Mouse (Mus musculus): ENCODE results near the gene Ube2e1. TPM values are rescaled to one million over a fixed set of nuclear protein-coding genes. Genes with fewer than 3 reads are reported as not detected.

The Ube2e1 gene
- total RNA-seq, 1 experiment, result 17.0 TPM

- H3K4me1 ChIP-seq (ENCODE audit: control insufficient read depth in 2 of 2, insufficient read depth in 2 of 2, low read length in 2 of 2, poor library complexity in 1 of 2), result no peaks in the 10 kb centered on the region
- H3K9ac ChIP-seq (ENCODE audit: insufficient read depth, low read depth, low read length, poor library complexity, severe bottlenecking), result no peak overlapping the region
- no peak overlapping the region for H3K4me3 ChIP-seq (ENCODE audit: insufficient read depth in 1 of 2, low read depth in 1 of 2, low read length in 2 of 2, poor library complexity in 1 of 2, severe bottlenecking in 1 of 2)
- in situ Hi-C loops (cut with MboI; ENCODE audit: low sequenced_read_pairs in 2 of 2, unreplicated experiment in 2 of 2), result no loop called here
- no peaks in the 10 kb centered on the region for H3K9me3 ChIP-seq (ENCODE audit: control insufficient read depth, insufficient read depth, low read depth, low read length)
- DNase-seq (ENCODE audit: low read depth, low spot score), result no peak
- H3K27ac ChIP-seq (ENCODE audit: insufficient read depth, low read depth, low read length, poor library complexity, severe bottlenecking), result no peak overlapping the region
- TF ChIP-seq ZC3H11A (IDR thresholded peaks at IDR 0.05; ENCODE audit: borderline replicate concordance, low read depth, low read length), result no peak
- TF ChIP-seq HCFC1 (IDR thresholded peaks at IDR 0.05; ENCODE audit: borderline replicate concordance, insufficient read depth, low read length), result no peak
- H3K36me3 ChIP-seq (ENCODE audit: control insufficient read depth, insufficient read depth, low read length, poor library complexity, severe bottlenecking), result no peaks in the 10 kb centered on the region
Observed at GRCm38 (mm10) chr14:18364321-18364720, 32.7 kb upstream of the Ube2e1 start.

GRCm38 (mm10) chr14:18356442-18356841, 24.8 kb upstream of the Ube2e1 start:
- no peak overlapping the region for H3K27ac ChIP-seq (ENCODE audit: insufficient read depth, low read depth, low read length, poor library complexity, severe bottlenecking)
- DNase-seq (ENCODE audit: low read depth, low spot score), result no peak
- H3K4me3 ChIP-seq (ENCODE audit: insufficient read depth in 1 of 2, low read depth in 1 of 2, low read length in 2 of 2, poor library complexity in 1 of 2, severe bottlenecking in 1 of 2), result no peak overlapping the region
- H3K4me1 ChIP-seq (ENCODE audit: control insufficient read depth in 2 of 2, insufficient read depth in 2 of 2, low read length in 2 of 2, poor library complexity in 1 of 2), result no peaks in the 10 kb centered on the region
- H3K9me3 ChIP-seq (ENCODE audit: control insufficient read depth, insufficient read depth, low read depth, low read length), result no peaks in the 10 kb centered on the region
- no peak overlapping the region for H3K9ac ChIP-seq (ENCODE audit: insufficient read depth, low read depth, low read length, poor library complexity, severe bottlenecking)
- in situ Hi-C loops (cut with MboI; ENCODE audit: low sequenced_read_pairs in 2 of 2, unreplicated experiment in 2 of 2), result no loop called here
- TF ChIP-seq CHD2 (IDR thresholded peaks at IDR 0.05; ENCODE audit: low read depth, low read length), result no peak
- TF ChIP-seq ZNF384 (IDR thresholded peaks at IDR 0.05; ENCODE audit: low read depth, low read length), result no peak
- no peak for TF ChIP-seq ZC3H11A (IDR thresholded peaks at IDR 0.05; ENCODE audit: borderline replicate concordance, low read depth, low read length)
- TF ChIP-seq MAFK (IDR thresholded peaks at IDR 0.05; ENCODE audit: insufficient read depth, low read depth, low read length), result no peak
- TF ChIP-seq HCFC1 (IDR thresholded peaks at IDR 0.05; ENCODE audit: borderline replicate concordance, insufficient read depth, low read length), result no peak
- H3K36me3 ChIP-seq (ENCODE audit: control insufficient read depth, insufficient read depth, low read length, poor library complexity, severe bottlenecking), result no peaks in the 10 kb centered on the region

- Histone ChIP-seq H3K27ac (ENCODE audit: insufficient read depth, low read depth, low read length, poor library complexity, severe bottlenecking) (no peak overlapping the region), H3K4me3 (ENCODE audit: insufficient read depth in 1 of 2, low read depth in 1 of 2, low read length in 2 of 2, poor library complexity in 1 of 2, severe bottlenecking in 1 of 2) (no peak overlapping the region), H3K4me1 (ENCODE audit: control insufficient read depth in 2 of 2, insufficient read depth in 2 of 2, low read length in 2 of 2, poor library complexity in 1 of 2) (0 out of 4 replicates have a peak, but pooled peaks cover 0 to 3% of the 10 kb centered on the region in 2 experiments), H3K36me3 (ENCODE audit: control insufficient read depth, insufficient read depth, low read length, poor library complexity, severe bottlenecking) (no peaks in the 10 kb centered on the region), H3K9me3 (ENCODE audit: control insufficient read depth, insufficient read depth, low read depth, low read length) (no peaks in the 10 kb centered on the region), H3K9ac (ENCODE audit: insufficient read depth, low read depth, low read length, poor library complexity, severe bottlenecking) (no peak overlapping the region)
- in situ Hi-C loops (cut with MboI; ENCODE audit: low sequenced_read_pairs in 2 of 2, unreplicated experiment in 2 of 2), result no loop called here
- TF ChIP-seq ZC3H11A (IDR thresholded peaks at IDR 0.05; ENCODE audit: borderline replicate concordance, low read depth, low read length) (no peak), HCFC1 (IDR thresholded peaks at IDR 0.05; ENCODE audit: borderline replicate concordance, insufficient read depth, low read length) (no peak), ZNF384 (IDR thresholded peaks at IDR 0.05; ENCODE audit: low read depth, low read length) (no peak), CHD2 (IDR thresholded peaks at IDR 0.05; ENCODE audit: low read depth, low read length) (no peak)
- no peak for DNase-seq (ENCODE audit: low read depth, low spot score)
Observed at GRCm38 (mm10) chr14:18355514-18356190, 24.0 kb upstream of the Ube2e1 start.

- in situ Hi-C loops (cut with MboI; ENCODE audit: low sequenced_read_pairs in 2 of 2, unreplicated experiment in 2 of 2), result no loop called here
- H3K9ac ChIP-seq (ENCODE audit: insufficient read depth, low read depth, low read length, poor library complexity, severe bottlenecking), result no peak overlapping the region
- no peaks in the 10 kb centered on the region for H3K9me3 ChIP-seq (ENCODE audit: control insufficient read depth, insufficient read depth, low read depth, low read length)
- H3K4me1 ChIP-seq (ENCODE audit: control insufficient read depth in 2 of 2, insufficient read depth in 2 of 2, low read length in 2 of 2, poor library complexity in 1 of 2), result 0 out of 4 replicates have a peak, but pooled peaks cover 0 to 3% of the 10 kb centered on the region in 2 experiments
- TF ChIP-seq CHD2 (IDR thresholded peaks at IDR 0.05; ENCODE audit: low read depth, low read length) (no peak), HCFC1 (IDR thresholded peaks at IDR 0.05; ENCODE audit: borderline replicate concordance, insufficient read depth, low read length) (no peak), ZNF384 (IDR thresholded peaks at IDR 0.05; ENCODE audit: low read depth, low read length) (no peak), MAFK (IDR thresholded peaks at IDR 0.05; ENCODE audit: insufficient read depth, low read depth, low read length) (no peak), ZC3H11A (IDR thresholded peaks at IDR 0.05; ENCODE audit: borderline replicate concordance, low read depth, low read length) (no peak)
- H3K4me3 ChIP-seq (ENCODE audit: insufficient read depth in 1 of 2, low read depth in 1 of 2, low read length in 2 of 2, poor library complexity in 1 of 2, severe bottlenecking in 1 of 2), result no peak overlapping the region
- no peak overlapping the region for H3K27ac ChIP-seq (ENCODE audit: insufficient read depth, low read depth, low read length, poor library complexity, severe bottlenecking)
- H3K36me3 ChIP-seq (ENCODE audit: control insufficient read depth, insufficient read depth, low read length, poor library complexity, severe bottlenecking), result no peaks in the 10 kb centered on the region
- no peak for DNase-seq (ENCODE audit: low read depth, low spot score)
Observed at GRCm38 (mm10) chr14:18353525-18353924, 21.9 kb upstream of the Ube2e1 start.

- DNase-seq (ENCODE audit: low read depth, low spot score), result no peak
- 0 out of 4 replicates have a peak, but pooled peaks cover 0 to 3% of the 10 kb centered on the region in 2 experiments for H3K4me1 ChIP-seq (ENCODE audit: control insufficient read depth in 2 of 2, insufficient read depth in 2 of 2, low read length in 2 of 2, poor library complexity in 1 of 2)
- no peaks in the 10 kb centered on the region for H3K36me3 ChIP-seq (ENCODE audit: control insufficient read depth, insufficient read depth, low read length, poor library complexity, severe bottlenecking)
- TF ChIP-seq HCFC1 (IDR thresholded peaks at IDR 0.05; ENCODE audit: borderline replicate concordance, insufficient read depth, low read length) (no peak), ZNF384 (IDR thresholded peaks at IDR 0.05; ENCODE audit: low read depth, low read length) (no peak), CHD2 (IDR thresholded peaks at IDR 0.05; ENCODE audit: low read depth, low read length) (no peak), MAFK (IDR thresholded peaks at IDR 0.05; ENCODE audit: insufficient read depth, low read depth, low read length) (no peak), ZC3H11A (IDR thresholded peaks at IDR 0.05; ENCODE audit: borderline replicate concordance, low read depth, low read length) (no peak)
- H3K27ac ChIP-seq (ENCODE audit: insufficient read depth, low read depth, low read length, poor library complexity, severe bottlenecking), result no peak overlapping the region
- no peaks in the 10 kb centered on the region for H3K9me3 ChIP-seq (ENCODE audit: control insufficient read depth, insufficient read depth, low read depth, low read length)
- no peak overlapping the region for H3K4me3 ChIP-seq (ENCODE audit: insufficient read depth in 1 of 2, low read depth in 1 of 2, low read length in 2 of 2, poor library complexity in 1 of 2, severe bottlenecking in 1 of 2)
- H3K9ac ChIP-seq (ENCODE audit: insufficient read depth, low read depth, low read length, poor library complexity, severe bottlenecking), result no peak overlapping the region
- in situ Hi-C loops (cut with MboI; ENCODE audit: low sequenced_read_pairs in 2 of 2, unreplicated experiment in 2 of 2), result no loop called here
Observed at GRCm38 (mm10) chr14:18352934-18353333, 21.3 kb upstream of the Ube2e1 start.
